Mouse (Mus musculus): ENCODE results near the gene Spn. TPM values are rescaled to one million over a fixed set of nuclear protein-coding genes. Genes with fewer than 3 reads are reported as not detected.

Gene Spn
- total and polyA plus RNA-seq, 3 experiments = 135 to 184 (median 169) TPM

DNA sequence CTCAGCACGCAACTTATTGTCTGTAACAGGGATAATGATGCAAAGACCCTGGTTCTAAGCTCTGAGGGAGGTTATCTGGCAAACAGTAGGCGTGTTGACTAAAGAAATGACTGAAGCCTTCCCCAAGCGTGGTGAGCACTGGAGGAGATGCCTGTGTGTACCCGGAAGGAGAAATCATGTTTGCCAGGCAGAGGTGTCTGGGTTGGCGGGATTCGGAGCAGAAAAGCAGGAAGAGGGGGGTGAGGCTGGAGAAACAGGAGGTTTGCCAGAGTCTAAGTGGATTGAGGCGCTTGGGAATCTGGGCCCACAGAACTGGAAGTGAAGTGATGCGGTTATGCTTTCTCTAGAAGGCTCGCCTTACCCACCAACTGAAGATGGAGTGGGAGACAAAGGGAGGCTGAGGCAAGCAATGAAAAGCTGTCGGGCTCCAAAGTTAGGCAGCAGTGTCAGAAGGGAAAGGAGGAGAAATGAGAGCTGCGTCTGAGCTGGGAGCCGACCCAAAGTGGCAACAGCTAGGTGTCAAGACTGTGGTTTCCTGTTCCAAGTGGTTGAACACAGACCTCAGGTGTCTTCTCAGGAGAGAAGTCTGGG, 25.3 kb downstream of the Spn start:
- Histone ChIP-seq H3K36me3 (ENCODE audit: control insufficient read depth in 1 of 2, insufficient read depth in 2 of 2, low read length in 2 of 2) (peaks cover 0 to 17% of the 10 kb centered on the region in 2 experiments; a peak in 2 of 4 replicates), H3K27ac (ENCODE audit: control insufficient read depth, low read depth, low read length) (peak overlapping the region; percentile 56), H3K9ac (ENCODE audit: control insufficient read depth, low read depth, low read length, poor library complexity, severe bottlenecking) (no peak overlapping the region), H3K4me3 (ENCODE audit: control insufficient read depth in 1 of 2, insufficient read depth in 1 of 2, low read depth in 2 of 2, low read length in 2 of 2) (no peak overlapping the region), H3K27me3 (ENCODE audit: control insufficient read depth in 1 of 2, insufficient read depth in 2 of 2, low read length in 2 of 2) (no peaks in the 10 kb centered on the region), H3K79me2 (ENCODE audit: control insufficient read depth, insufficient read depth, low read length, poor library complexity) (no peaks in the 10 kb centered on the region), H3K9me3 (replicated peaks; ENCODE audit: insufficient read depth, low read length) (no peaks in the 10 kb centered on the region), H3K4me1 (ENCODE audit: control insufficient read depth in 1 of 2, insufficient read depth in 2 of 2, low read length in 2 of 2) (peaks cover 2 to 23% of the 10 kb centered on the region in 2 experiments; a peak in 3 of 4 replicates)
- peak; percentile 57 for DNase-seq (ENCODE audit: low read depth, low spot score)
- TF ChIP-seq MYC (IDR thresholded peaks at IDR 0.05; ENCODE audit: low read depth, low read length) = no peak
- no peak for TF ChIP-seq ELF1 (IDR thresholded peaks at IDR 0.05; ENCODE audit: low read depth, low read length)
- TF ChIP-seq ZMIZ1 (IDR thresholded peaks at IDR 0.05; ENCODE audit: low read depth, low read length) = no peak
- no peak for TF ChIP-seq USF1 (IDR thresholded peaks at IDR 0.05; ENCODE audit: low read depth, low read length)

- Histone ChIP-seq H3K27ac (ENCODE audit: control insufficient read depth, low read depth, low read length) (no peak overlapping the region), H3K36me3 (ENCODE audit: control insufficient read depth in 1 of 2, insufficient read depth in 2 of 2, low read length in 2 of 2) (peaks cover 0 to 17% of the 10 kb centered on the region in 2 experiments; a peak in 2 of 4 replicates), H3K4me3 (ENCODE audit: control insufficient read depth in 1 of 2, insufficient read depth in 1 of 2, low read depth in 2 of 2, low read length in 2 of 2) (no peak overlapping the region), H3K9me3 (replicated peaks; ENCODE audit: insufficient read depth, low read length) (no peaks in the 10 kb centered on the region), H3K79me2 (ENCODE audit: control insufficient read depth, insufficient read depth, low read length, poor library complexity) (no peaks in the 10 kb centered on the region), H3K4me1 (ENCODE audit: control insufficient read depth in 1 of 2, insufficient read depth in 2 of 2, low read length in 2 of 2) (peaks cover 2 to 23% of the 10 kb centered on the region in 2 experiments; a peak in 3 of 4 replicates), H3K9ac (ENCODE audit: control insufficient read depth, low read depth, low read length, poor library complexity, severe bottlenecking) (no peak overlapping the region), H3K27me3 (ENCODE audit: control insufficient read depth in 1 of 2, insufficient read depth in 2 of 2, low read length in 2 of 2) (no peaks in the 10 kb centered on the region)
- peak; percentile 90 for DNase-seq (ENCODE audit: low read depth, low spot score)
- TF ChIP-seq MXI1 (IDR thresholded peaks at IDR 0.05; ENCODE audit: low read depth, low read length) (peak; percentile 67; the same call in 1 of the 2 replicates), ZMIZ1 (IDR thresholded peaks at IDR 0.05; ENCODE audit: low read depth, low read length) (no peak), RAD21 (IDR thresholded peaks at IDR 0.05; ENCODE audit: low read depth, low read length) (peak; percentile 68), MAZ (IDR thresholded peaks at IDR 0.05; ENCODE audit: low read depth, low read length) (peak; percentile 70; the same call in 1 of the 2 replicates), E2F4 (IDR thresholded peaks at IDR 0.05; ENCODE audit: borderline replicate concordance, low read depth, low read length) (no peak), USF2 (IDR thresholded peaks at IDR 0.05; ENCODE audit: borderline replicate concordance in 1 of 2, insufficient read depth in 1 of 2, low read depth in 1 of 2, low read length in 2 of 2) (no peak), SIN3A (IDR thresholded peaks at IDR 0.05; ENCODE audit: low read length) (peak; percentile 40; the same call in 1 of the 2 replicates), MYC (IDR thresholded peaks at IDR 0.05; ENCODE audit: low read depth, low read length) (peak; percentile 88), SMC3 (IDR thresholded peaks at IDR 0.05; ENCODE audit: low read depth, low read length) (peak; percentile 87), MAX (IDR thresholded peaks at IDR 0.05; ENCODE audit: low read length) (peak; percentile 65; the same call in 1 of the 2 replicates), CTCF (IDR thresholded peaks at IDR 0.05 in 2 of 3, conservative IDR thresholded peaks at IDR 0.05 in 1 of 3; ENCODE audit: control insufficient read depth in 1 of 3, insufficient read depth in 1 of 3, low read depth in 2 of 3, low read length in 3 of 3, poor library complexity in 1 of 3, severe bottlenecking in 1 of 3) (peak; percentile 85 to 96 (median 95)), ZC3H11A (IDR thresholded peaks at IDR 0.05; ENCODE audit: low read depth, low read length) (peak; percentile 68)
These were observed 26.2 kb downstream of the Spn start for GRCm38 (mm10) chr7:127111461-127111860.
